Mouse (Mus musculus): ENCODE measurements around the gene Ikzf3. TPM values are rescaled to one million over a fixed set of nuclear protein-coding genes. Genes with fewer than 3 reads are reported as not detected.

Gene Ikzf3
- polyA plus RNA-seq, 1 experiment from 2014 or later = 0.08 TPM

- no peak for DNase-seq (ENCODE audit: low spot score)
Observed at GRCm38 (mm10) chr11:98445679-98446078, 100.2 kb downstream of the Ikzf3 start.

GRCm38 (mm10) chr11:98445238-98445637, 100.6 kb downstream of the Ikzf3 start:
- WGBS = 41% methylated on average over 1 of the region's 1 CpGs
- H3K4me1 ChIP-seq (replicated peaks; ENCODE audit: control insufficient read depth, insufficient read depth, low read length) = no peaks in the 10 kb centered on the region; the same call in 1 of the 2 replicates
- no peak overlapping the region for H3K9ac ChIP-seq (ENCODE audit: low read length)
- no peak overlapping the region for H3K27ac ChIP-seq (ENCODE audit: low read depth, low read length)
- H3K9me3 ChIP-seq (ENCODE audit: control insufficient read depth, low read length) = no peaks in the 10 kb centered on the region
- H3K4me3 ChIP-seq (ENCODE audit: low read depth, low read length) = no peak overlapping the region
- ATAC-seq (replicated peaks; ENCODE audit: low FRiP score) (no peak), DNase-seq (ENCODE audit: low spot score) (no peak)
- H3K27me3 ChIP-seq (ENCODE audit: control insufficient read depth, insufficient read depth, low read length) = peaks cover 18% of the 10 kb centered on the region
- no peak overlapping the region for H3K4me2 ChIP-seq (ENCODE audit: low read depth, low read length, severe bottlenecking)
- no peaks in the 10 kb centered on the region for H3K36me3 ChIP-seq (ENCODE audit: control insufficient read depth, insufficient read depth, low read length)

More at GRCm38 (mm10) chr11:98445679-98446078, 100.2 kb downstream of the Ikzf3 start:
- ATAC-seq (replicated peaks; ENCODE audit: low FRiP score) = no peak
- no peaks in the 10 kb centered on the region; the same call in 1 of the 2 replicates for H3K4me1 ChIP-seq (replicated peaks; ENCODE audit: control insufficient read depth, insufficient read depth, low read length)
- H3K4me3 ChIP-seq (ENCODE audit: low read depth, low read length) = no peak overlapping the region
- H3K27ac ChIP-seq (ENCODE audit: low read depth, low read length) = no peak overlapping the region
- H3K4me2 ChIP-seq (ENCODE audit: low read depth, low read length, severe bottlenecking) = no peak overlapping the region
- no peaks in the 10 kb centered on the region for H3K9me3 ChIP-seq (ENCODE audit: control insufficient read depth, low read length)
- H3K9ac ChIP-seq (ENCODE audit: low read length) = no peak overlapping the region
- H3K36me3 ChIP-seq (ENCODE audit: control insufficient read depth, insufficient read depth, low read length) = no peaks in the 10 kb centered on the region
- peaks cover 18% of the 10 kb centered on the region for H3K27me3 ChIP-seq (ENCODE audit: control insufficient read depth, insufficient read depth, low read length)
- 65% methylated on average over 4 of the region's 4 CpGs for WGBS

- Histone ChIP-seq H3K4me1 (replicated peaks; ENCODE audit: control insufficient read depth, insufficient read depth, low read length) (no peaks in the 10 kb centered on the region; the same call in 1 of the 2 replicates), H3K4me2 (ENCODE audit: low read depth, low read length, severe bottlenecking) (no peak overlapping the region), H3K36me3 (ENCODE audit: control insufficient read depth, insufficient read depth, low read length) (no peaks in the 10 kb centered on the region), H3K27me3 (ENCODE audit: control insufficient read depth, insufficient read depth, low read length) (peaks cover 17% of the 10 kb centered on the region), H3K9me3 (ENCODE audit: control insufficient read depth, low read length) (no peaks in the 10 kb centered on the region), H3K4me3 (ENCODE audit: low read depth, low read length) (no peak overlapping the region), H3K9ac (ENCODE audit: low read length) (no peak overlapping the region), H3K27ac (ENCODE audit: low read depth, low read length) (no peak overlapping the region)
- WGBS = 97% methylated on average over 1 of the region's 1 CpGs
- no peak for DNase-seq (ENCODE audit: low spot score)
- no peak for ATAC-seq (replicated peaks; ENCODE audit: low FRiP score)
Observed at GRCm38 (mm10) chr11:98443688-98444087, 102.1 kb downstream of the Ikzf3 start.

GRCm38 (mm10) chr11:98438331-98439158, 107.3 kb downstream of the Ikzf3 start, which contains the start of gene Mien1:
Gene Mien1 (minus strand): TSS chr11:98438991.
- Histone ChIP-seq H3K9ac (ENCODE audit: low read length) (peak within 1 kb of the TSS; percentile 55), H3K9me3 (ENCODE audit: control insufficient read depth, low read length) (no peaks in the 10 kb centered on the region), H3K4me3 (ENCODE audit: low read depth, low read length) (peak within 1 kb of the TSS; percentile 52), H3K27me3 (ENCODE audit: control insufficient read depth, insufficient read depth, low read length) (no peaks in the 10 kb centered on the region), H3K4me2 (ENCODE audit: low read depth, low read length, severe bottlenecking) (peak within 1 kb of the TSS; percentile 67), H3K27ac (ENCODE audit: low read depth, low read length) (no peak within 1 kb of the TSS), H3K4me1 (replicated peaks; ENCODE audit: control insufficient read depth, insufficient read depth, low read length) (no peaks in the 10 kb centered on the region), H3K36me3 (ENCODE audit: control insufficient read depth, insufficient read depth, low read length) (no peaks in the 10 kb centered on the region)
- DNase-seq (ENCODE audit: low spot score) (peak; percentile 99), ATAC-seq (replicated peaks; ENCODE audit: low FRiP score) (peak; percentile 92)
- 2% methylated on average over 42 of the region's 43 CpGs for WGBS

- Histone ChIP-seq H3K4me3 (ENCODE audit: low read depth, low read length) (no peak overlapping the region), H3K9ac (ENCODE audit: low read length) (no peak overlapping the region), H3K9me3 (ENCODE audit: control insufficient read depth, low read length) (no peaks in the 10 kb centered on the region), H3K27me3 (ENCODE audit: control insufficient read depth, insufficient read depth, low read length) (no peaks in the 10 kb centered on the region), H3K36me3 (ENCODE audit: control insufficient read depth, insufficient read depth, low read length) (no peaks in the 10 kb centered on the region; the same call in 1 of the 2 replicates), H3K27ac (ENCODE audit: low read depth, low read length) (no peak overlapping the region), H3K4me1 (replicated peaks; ENCODE audit: control insufficient read depth, insufficient read depth, low read length) (no peaks in the 10 kb centered on the region), H3K4me2 (ENCODE audit: low read depth, low read length, severe bottlenecking) (no peak overlapping the region)
- 85% methylated on average over 6 of the region's 6 CpGs for WGBS
- ATAC-seq (replicated peaks; ENCODE audit: low FRiP score) (no peak), DNase-seq (ENCODE audit: low spot score) (no peak)
Observed at GRCm38 (mm10) chr11:98437441-98437840, 108.4 kb downstream of the Ikzf3 start.

GRCm38 (mm10) chr11:98435723-98436122, 110.1 kb downstream of the Ikzf3 start:
- Histone ChIP-seq H3K36me3 (ENCODE audit: control insufficient read depth, insufficient read depth, low read length) (no peaks in the 10 kb centered on the region; the same call in 1 of the 2 replicates), H3K9me3 (ENCODE audit: control insufficient read depth, low read length) (no peaks in the 10 kb centered on the region), H3K4me1 (replicated peaks; ENCODE audit: control insufficient read depth, insufficient read depth, low read length) (no peaks in the 10 kb centered on the region), H3K4me2 (ENCODE audit: low read depth, low read length, severe bottlenecking) (no peak overlapping the region), H3K4me3 (ENCODE audit: low read depth, low read length) (no peak overlapping the region), H3K27ac (ENCODE audit: low read depth, low read length) (no peak overlapping the region), H3K27me3 (ENCODE audit: control insufficient read depth, insufficient read depth, low read length) (no peaks in the 10 kb centered on the region), H3K9ac (ENCODE audit: low read length) (no peak overlapping the region)
- 95% methylated on average over 9 of the region's 9 CpGs for WGBS
- no peak for DNase-seq (ENCODE audit: low spot score)
- ATAC-seq (replicated peaks; ENCODE audit: low FRiP score) = no peak

- DNase-seq (ENCODE audit: low spot score) = no peak
- ATAC-seq (replicated peaks; ENCODE audit: low FRiP score) = no peak
- Histone ChIP-seq H3K4me2 (ENCODE audit: low read depth, low read length, severe bottlenecking) (no peak overlapping the region), H3K27me3 (ENCODE audit: control insufficient read depth, insufficient read depth, low read length) (no peaks in the 10 kb centered on the region), H3K9me3 (ENCODE audit: control insufficient read depth, low read length) (no peaks in the 10 kb centered on the region), H3K9ac (ENCODE audit: low read length) (no peak overlapping the region), H3K4me3 (ENCODE audit: low read depth, low read length) (no peak overlapping the region), H3K36me3 (ENCODE audit: control insufficient read depth, insufficient read depth, low read length) (no peaks in the 10 kb centered on the region; the same call in 1 of the 2 replicates), H3K4me1 (replicated peaks; ENCODE audit: control insufficient read depth, insufficient read depth, low read length) (no peaks in the 10 kb centered on the region), H3K27ac (ENCODE audit: low read depth, low read length) (no peak overlapping the region)
- 79% methylated on average over 9 of the region's 9 CpGs for WGBS
Observed at GRCm38 (mm10) chr11:98431743-98432502, 113.9 kb downstream of the Ikzf3 start.

GRCm38 (mm10) chr11:98428436-98428835, 117.4 kb downstream of the Ikzf3 start:
- DNase-seq (ENCODE audit: low spot score) (no peak), ATAC-seq (replicated peaks; ENCODE audit: low FRiP score) (no peak)
- 89% methylated on average over 5 of the region's 5 CpGs for WGBS
- no peaks in the 10 kb centered on the region; the same call in 1 of the 2 replicates for H3K36me3 ChIP-seq (ENCODE audit: control insufficient read depth, insufficient read depth, low read length)
- H3K9me3 ChIP-seq (ENCODE audit: control insufficient read depth, low read length) = no peaks in the 10 kb centered on the region
- no peak overlapping the region for H3K9ac ChIP-seq (ENCODE audit: low read length)
- no peak overlapping the region for H3K4me3 ChIP-seq (ENCODE audit: low read depth, low read length)
- no peak overlapping the region for H3K27ac ChIP-seq (ENCODE audit: low read depth, low read length)
- no peaks in the 10 kb centered on the region for H3K27me3 ChIP-seq (ENCODE audit: control insufficient read depth, insufficient read depth, low read length)
- H3K4me2 ChIP-seq (ENCODE audit: low read depth, low read length, severe bottlenecking) = no peak overlapping the region
- no peaks in the 10 kb centered on the region for H3K4me1 ChIP-seq (replicated peaks; ENCODE audit: control insufficient read depth, insufficient read depth, low read length)

Measured in forebrain, embryonic 11.5 days (tissue).